Mouse (Mus musculus): ENCODE measurements around the gene Ppp1r9b. TPM values are rescaled to one million over a fixed set of nuclear protein-coding genes. Genes with fewer than 3 reads are reported as not detected.

The Ppp1r9b gene
- total RNA-seq, 2 experiments from 2014 or later, result 73.7 to 158 TPM

DNA sequence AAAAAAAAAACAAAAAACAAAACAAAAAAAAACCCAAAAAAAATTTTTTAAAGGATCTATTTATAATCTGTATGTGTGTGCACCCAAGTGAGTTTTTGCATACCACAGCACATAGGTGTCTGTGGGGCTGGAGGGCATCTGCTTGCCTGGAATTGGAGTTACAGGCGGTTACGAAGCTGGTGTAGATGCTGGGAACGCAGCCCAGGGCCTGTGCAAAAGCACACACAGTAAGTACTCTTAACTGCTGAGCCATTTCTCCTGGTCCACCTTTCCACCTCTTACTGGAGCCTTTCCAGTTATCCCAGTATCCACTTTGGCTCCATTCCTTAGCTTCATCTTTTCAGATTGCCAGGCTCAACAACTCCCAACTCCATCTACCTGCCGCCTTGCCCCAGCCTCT lies 52.2 kb downstream of the Ppp1r9b start:
- no peak for ATAC-seq (ENCODE audit: poor library complexity, severe bottlenecking)

DNA sequence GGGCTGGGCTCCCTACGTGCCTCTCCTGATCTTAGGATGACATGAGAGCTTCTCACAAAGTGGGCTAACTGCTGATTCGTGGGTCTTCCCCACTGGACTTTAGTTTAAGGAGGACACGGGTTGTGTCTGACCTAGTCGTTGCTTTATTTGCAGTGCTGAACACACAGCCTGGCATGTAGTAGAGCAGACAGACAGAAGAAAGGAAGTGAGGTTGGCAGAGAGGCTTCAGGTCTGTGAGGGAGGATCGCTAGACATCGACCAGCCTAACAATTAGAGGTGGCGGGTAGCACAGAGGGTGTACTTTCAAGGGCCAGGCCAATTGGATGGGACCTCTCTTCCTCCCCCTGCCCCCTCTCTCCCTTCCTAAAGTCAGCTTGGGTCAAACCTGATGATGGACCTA lies 52.8 kb downstream of the Ppp1r9b start:
- ATAC-seq (ENCODE audit: poor library complexity, severe bottlenecking), result no peak

DNA sequence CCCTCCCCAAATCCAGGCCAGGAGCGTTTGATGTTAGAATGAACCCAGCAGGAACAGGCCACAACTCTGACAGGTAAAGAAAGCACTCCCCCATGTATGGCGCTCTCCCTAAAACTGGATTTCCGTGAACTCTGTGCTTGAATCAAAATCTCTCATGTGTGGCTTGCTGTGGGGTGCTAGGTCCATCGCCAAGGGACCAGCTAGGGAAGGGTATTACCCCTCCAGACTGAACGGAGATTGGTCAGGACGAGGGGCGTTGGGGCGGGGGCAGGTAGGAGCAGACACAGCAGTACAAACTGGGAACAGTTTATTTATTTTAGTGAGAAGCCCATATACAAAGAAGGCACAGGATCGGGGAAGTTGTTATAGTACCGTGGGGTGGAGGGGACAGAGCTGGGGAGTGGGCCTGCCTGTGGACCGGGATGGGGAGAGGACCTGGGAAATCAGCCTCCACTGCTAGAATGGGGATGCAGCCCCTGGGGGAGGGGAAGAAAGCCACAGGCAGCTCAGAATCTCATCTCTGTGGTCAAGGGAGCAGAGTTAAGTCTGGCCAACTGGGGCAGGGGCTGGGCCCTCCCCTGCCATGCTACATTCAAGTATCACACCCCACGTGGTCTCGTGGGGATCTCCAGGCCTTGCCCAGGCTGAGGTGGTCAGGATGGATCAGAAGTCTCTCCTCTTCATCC lies 53.5 kb downstream of the Ppp1r9b start:
- no peak for ATAC-seq (ENCODE audit: poor library complexity, severe bottlenecking)

DNA sequence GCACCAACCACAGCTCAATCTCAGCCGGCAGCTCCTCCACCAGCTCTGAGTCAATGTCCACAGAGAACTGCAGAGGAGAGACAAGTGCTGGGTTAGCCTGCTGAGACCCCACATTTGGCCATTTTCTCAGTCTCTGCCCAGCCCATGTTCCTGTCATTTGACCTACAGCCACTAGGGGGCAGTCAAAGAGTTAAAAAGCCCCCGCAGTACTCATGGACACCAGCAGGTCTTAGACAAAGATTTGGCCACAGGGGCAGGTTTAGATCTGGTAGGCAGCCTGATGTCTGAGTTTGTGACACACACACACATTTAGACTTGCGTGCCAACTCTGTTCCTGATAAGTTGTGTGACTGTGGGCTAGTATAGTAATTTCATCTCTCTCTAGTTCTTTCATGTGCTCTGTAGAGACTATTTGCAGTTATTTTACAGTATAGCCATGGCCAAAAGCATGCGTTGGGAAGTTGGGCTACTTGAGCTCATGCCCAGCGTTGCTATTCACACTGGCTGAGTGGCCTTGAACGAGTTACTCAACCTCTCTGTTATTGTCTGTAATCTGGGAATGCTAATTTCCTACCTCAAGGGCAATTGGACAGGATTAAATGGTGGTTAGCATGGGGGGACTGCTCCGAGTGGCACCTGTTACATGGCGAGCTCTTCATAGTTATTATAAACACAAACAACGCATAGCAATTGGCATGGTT lies 56.3 kb downstream of the Ppp1r9b start:
- peak; percentile 84 for ATAC-seq (ENCODE audit: poor library complexity, severe bottlenecking)

DNA sequence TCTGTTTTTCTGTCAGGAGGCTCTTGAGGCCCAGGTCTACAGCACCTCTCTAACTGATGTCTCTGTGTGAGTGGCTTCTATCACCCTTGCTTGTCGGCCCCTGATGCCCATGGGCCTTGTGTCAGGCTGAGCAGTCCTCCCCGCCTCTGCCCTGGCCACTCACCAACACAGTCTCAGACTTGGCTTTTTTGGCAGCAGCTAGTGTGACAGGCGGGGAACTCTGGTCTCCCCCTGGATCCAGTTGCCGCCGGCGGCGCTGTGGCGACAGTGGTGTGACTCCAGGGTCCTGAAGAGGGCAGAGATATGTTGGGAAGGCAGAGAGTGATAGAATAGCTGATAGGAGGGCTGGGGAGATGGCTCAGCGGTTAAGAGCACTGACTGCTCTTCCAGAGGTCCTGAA lies 62.2 kb downstream of the Ppp1r9b start:
- no peak for ATAC-seq (ENCODE audit: poor library complexity, severe bottlenecking)

Other genes starting within 250 kb of the Ppp1r9b start
- not detected in 2 replicates for gene Cdc34b, start 249.3 kb upstream of the Ppp1r9b start, total RNA-seq (2015)
- not detected in 2 replicates for gene Cdc34b, start 249.3 kb upstream of the Ppp1r9b start, total RNA-seq (2017)
- gene Tmem92, start 208.3 kb upstream of the Ppp1r9b start, total RNA-seq (2015), result not detected in 2 replicates
- gene Tmem92, start 208.3 kb upstream of the Ppp1r9b start, total RNA-seq (2017), result not detected in 2 replicates
- 0.36 and 0.42 TPM in 2 replicates for gene Col1a1, start 54.8 kb upstream of the Ppp1r9b start, total RNA-seq (2015)
- gene Col1a1, start 54.8 kb upstream of the Ppp1r9b start, total RNA-seq (2017), result 0.49 and 4.8 TPM in 2 replicates
- gene Hils1, start 23.4 kb upstream of the Ppp1r9b start, total RNA-seq (2015), result not detected in 2 replicates
- gene Hils1, start 23.4 kb upstream of the Ppp1r9b start, total RNA-seq (2017), result not detected in 2 replicates
- not detected in 2 replicates for gene Sgca, start 14.7 kb upstream of the Ppp1r9b start, total RNA-seq (2015)
- not detected in 2 replicates for gene Sgca, start 14.7 kb upstream of the Ppp1r9b start, total RNA-seq (2017)
- 0.74 and 1.0 TPM in 2 replicates for gene Samd14, start 18.8 kb downstream of the Ppp1r9b start, total RNA-seq (2015)
- 0.18 and 0.69 TPM in 2 replicates for gene Samd14, start 18.8 kb downstream of the Ppp1r9b start, total RNA-seq (2017)
- gene Pdk2, start 50.3 kb downstream of the Ppp1r9b start, total RNA-seq (2015), result 4.5 and 6.3 TPM in 2 replicates
- 0.73 and 1.7 TPM in 2 replicates for gene Pdk2, start 50.3 kb downstream of the Ppp1r9b start, total RNA-seq (2017)
- 0.09 TPM in 1 of 2 replicates, not detected in the other for gene Itga3, start 85.8 kb downstream of the Ppp1r9b start, total RNA-seq (2015)
- gene Itga3, start 85.8 kb downstream of the Ppp1r9b start, total RNA-seq (2017), result 0.24 TPM in 1 of 2 replicates, not detected in the other
- gene Dlx3, start 129.1 kb downstream of the Ppp1r9b start, total RNA-seq (2015), result 0.04 TPM in 1 of 2 replicates, not detected in the other
- not detected in 2 replicates for gene Dlx3, start 129.1 kb downstream of the Ppp1r9b start, total RNA-seq (2017)
- gene Dlx4, start 155.2 kb downstream of the Ppp1r9b start, total RNA-seq (2015), result not detected in 2 replicates
- gene Dlx4, start 155.2 kb downstream of the Ppp1r9b start, total RNA-seq (2017), result not detected in 2 replicates